Mouse (Mus musculus): Measurements from ENCODE around the gene Kcnj9. TPM values are rescaled to one million over a fixed set of nuclear protein-coding genes. Genes with fewer than 3 reads are reported as not detected.

Gene Kcnj9
- polyA plus RNA-seq, 2 experiments: 0.02 TPM; not detected in 1

DNA sequence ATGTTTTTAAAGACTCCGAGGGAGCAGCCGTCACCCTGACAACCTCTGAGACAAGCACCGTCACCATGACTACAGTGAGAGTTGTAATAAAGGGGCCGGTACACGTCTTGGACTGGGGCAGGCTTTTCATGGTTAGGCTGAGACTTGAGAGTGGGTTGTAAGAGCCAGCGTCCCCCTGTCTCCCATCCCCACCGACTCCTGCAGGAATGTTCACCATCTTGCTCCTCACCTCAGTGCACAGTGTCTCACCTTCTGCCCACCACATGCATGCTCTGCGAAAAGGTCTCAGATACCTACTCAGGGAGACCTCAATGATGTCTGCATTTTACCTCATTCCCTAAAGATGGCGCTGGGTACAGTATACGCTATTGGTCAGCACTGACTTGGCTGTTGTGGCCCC lies 57.4 kb downstream of the Kcnj9 start:
- H3K4me1 ChIP-seq (replicated peaks; ENCODE audit: control insufficient read depth in 2 of 2, insufficient read depth in 2 of 2, low read length in 1 of 2): peaks cover 0 to 1% of the 10 kb centered on the region in 2 experiments; a peak in 1 of 4 replicates
- TF ChIP-seq CTCF (IDR thresholded peaks at IDR 0.05; ENCODE audit: low read depth): no peak
- no peak for TF ChIP-seq EP300 (IDR thresholded peaks at IDR 0.05; ENCODE audit: low read depth)
- no peak for DNase-seq (ENCODE audit: low read depth in 3 of 3, low spot score in 3 of 3)
- H3K27me3 ChIP-seq (ENCODE audit: control insufficient read depth, insufficient read depth, low read length): no peaks in the 10 kb centered on the region
- no peaks in the 10 kb centered on the region for H3K9me3 ChIP-seq (ENCODE audit: control insufficient read depth, low read length)
- no peak overlapping the region for H3K27ac ChIP-seq
- H3K4me3 ChIP-seq (ENCODE audit: insufficient read depth in 1 of 2, low read depth in 2 of 2, low read length in 2 of 2): no peak overlapping the region
- WGBS (ENCODE audit: insufficient replicate concordance): 74% methylated on average over 10 of the region's 10 CpGs
- ATAC-seq (ENCODE audit: insufficient read depth): no peak
- H3K9ac ChIP-seq (replicated peaks): no peak overlapping the region
- no peak overlapping the region for H3K4me2 ChIP-seq (ENCODE audit: low read depth)
- H3K36me3 ChIP-seq (replicated peaks; ENCODE audit: control insufficient read depth, insufficient read depth, low read depth): no peaks in the 10 kb centered on the region

DNA sequence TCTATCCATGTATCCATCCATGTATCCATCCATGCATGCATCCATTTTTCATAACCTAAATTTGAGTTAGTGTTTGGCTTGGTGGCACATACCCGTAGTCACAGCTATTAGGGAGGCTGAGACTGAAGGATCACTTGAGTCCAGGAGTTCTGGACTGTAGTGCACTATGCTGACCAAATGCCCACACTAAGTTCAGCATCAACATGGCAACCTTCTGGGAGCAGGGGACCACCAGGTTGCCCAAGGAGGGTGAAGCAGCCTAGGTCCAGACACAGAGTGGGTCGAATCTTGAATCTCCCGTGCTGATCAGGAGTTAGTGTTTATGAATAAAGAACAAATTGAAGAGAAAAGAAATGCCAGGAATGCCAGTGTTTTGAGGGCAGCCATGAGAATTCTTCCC lies 57.9 kb downstream of the Kcnj9 start:
- no peak for ATAC-seq (ENCODE audit: insufficient read depth)
- H3K9ac ChIP-seq (replicated peaks): no peak overlapping the region
- H3K27me3 ChIP-seq (ENCODE audit: control insufficient read depth, insufficient read depth, low read length): no peaks in the 10 kb centered on the region
- DNase-seq (ENCODE audit: low read depth in 3 of 3, low spot score in 3 of 3): no peak
- H3K36me3 ChIP-seq (replicated peaks; ENCODE audit: control insufficient read depth, insufficient read depth, low read depth): no peaks in the 10 kb centered on the region
- TF ChIP-seq EP300 (IDR thresholded peaks at IDR 0.05; ENCODE audit: low read depth): no peak
- no peak for TF ChIP-seq CTCF (IDR thresholded peaks at IDR 0.05; ENCODE audit: low read depth)
- H3K4me1 ChIP-seq (replicated peaks; ENCODE audit: control insufficient read depth in 2 of 2, insufficient read depth in 2 of 2, low read length in 1 of 2): no peaks in the 10 kb centered on the region
- no peak overlapping the region for H3K4me3 ChIP-seq (ENCODE audit: insufficient read depth in 1 of 2, low read depth in 2 of 2, low read length in 2 of 2)
- 62% methylated on average over 3 of the region's 3 CpGs for WGBS (ENCODE audit: insufficient replicate concordance)
- H3K4me2 ChIP-seq (ENCODE audit: low read depth): no peak overlapping the region
- H3K27ac ChIP-seq: no peak overlapping the region
- no peaks in the 10 kb centered on the region for H3K9me3 ChIP-seq (ENCODE audit: control insufficient read depth, low read length)

Other genes starting within 250 kb of the Kcnj9 start
- gene Copa, start 246.8 kb downstream of the Kcnj9 start, polyA plus RNA-seq (2012; rRNA removed): 28.9 and 29.1 TPM in 2 replicates
- gene Copa, start 246.8 kb downstream of the Kcnj9 start, polyA plus RNA-seq (2014; fragmentation: Nextera tagmentation; extraction: Ambion mirVana): 49.6 and 54.6 TPM in 2 replicates
- 22.2 and 22.6 TPM in 2 replicates for gene Ncstn, start 246.5 kb downstream of the Kcnj9 start, polyA plus RNA-seq (2012; rRNA removed)
- gene Ncstn, start 246.5 kb downstream of the Kcnj9 start, polyA plus RNA-seq (2014; fragmentation: Nextera tagmentation; extraction: Ambion mirVana): 24.6 and 28.4 TPM in 2 replicates
- gene Pex19, start 202.6 kb downstream of the Kcnj9 start, polyA plus RNA-seq (2012; rRNA removed): 19.8 and 20.1 TPM in 2 replicates
- gene Pex19, start 202.6 kb downstream of the Kcnj9 start, polyA plus RNA-seq (2014; fragmentation: Nextera tagmentation; extraction: Ambion mirVana): 30.1 and 32.9 TPM in 2 replicates
- 25.4 and 34.6 TPM in 2 replicates for gene Dcaf8, start 181.2 kb downstream of the Kcnj9 start, polyA plus RNA-seq (2012; rRNA removed)
- gene Dcaf8, start 181.2 kb downstream of the Kcnj9 start, polyA plus RNA-seq (2014; fragmentation: Nextera tagmentation; extraction: Ambion mirVana): 36.2 and 40.1 TPM in 2 replicates
- 10.4 and 11.1 TPM in 2 replicates for gene Pea15a, start 122.5 kb downstream of the Kcnj9 start, polyA plus RNA-seq (2012; rRNA removed)
- gene Pea15a, start 122.5 kb downstream of the Kcnj9 start, polyA plus RNA-seq (2014; fragmentation: Nextera tagmentation; extraction: Ambion mirVana): 14.4 and 16.5 TPM in 2 replicates
- gene Casq1, start 109.5 kb downstream of the Kcnj9 start, polyA plus RNA-seq (2012; rRNA removed): 0.09 and 0.11 TPM in 2 replicates
- 0.22 TPM in 1 of 2 replicates, not detected in the other for gene Casq1, start 109.5 kb downstream of the Kcnj9 start, polyA plus RNA-seq (2014; fragmentation: Nextera tagmentation; extraction: Ambion mirVana)
- 0.01 TPM in 1 of 2 replicates, not detected in the other for gene Atp1a4, start 70.9 kb downstream of the Kcnj9 start, polyA plus RNA-seq (2012; rRNA removed)
- gene Atp1a4, start 70.9 kb downstream of the Kcnj9 start, polyA plus RNA-seq (2014; fragmentation: Nextera tagmentation; extraction: Ambion mirVana): not detected in 2 replicates
- gene Igsf8, start 67.7 kb downstream of the Kcnj9 start, polyA plus RNA-seq (2012; rRNA removed): 12.7 and 15.4 TPM in 2 replicates
- gene Igsf8, start 67.7 kb downstream of the Kcnj9 start, polyA plus RNA-seq (2014; fragmentation: Nextera tagmentation; extraction: Ambion mirVana): 11.0 and 11.6 TPM in 2 replicates
- 0.08 and 0.10 TPM in 2 replicates for gene Atp1a2, start 31.3 kb downstream of the Kcnj9 start, polyA plus RNA-seq (2012; rRNA removed)
- 0.01 and 0.08 TPM in 2 replicates for gene Atp1a2, start 31.3 kb downstream of the Kcnj9 start, polyA plus RNA-seq (2014; fragmentation: Nextera tagmentation; extraction: Ambion mirVana)
- 0.17 and 0.18 TPM in 2 replicates for gene Kcnj10, start 11.9 kb upstream of the Kcnj9 start, polyA plus RNA-seq (2012; rRNA removed)
- 0.04 and 0.08 TPM in 2 replicates for gene Kcnj10, start 11.9 kb upstream of the Kcnj9 start, polyA plus RNA-seq (2014; fragmentation: Nextera tagmentation; extraction: Ambion mirVana)
- 3.8 and 4.1 TPM in 2 replicates for gene Pigm, start 47.2 kb upstream of the Kcnj9 start, polyA plus RNA-seq (2012; rRNA removed)
- gene Pigm, start 47.2 kb upstream of the Kcnj9 start, polyA plus RNA-seq (2014; fragmentation: Nextera tagmentation; extraction: Ambion mirVana): 2.3 and 2.6 TPM in 2 replicates
- 0.92 and 1.5 TPM in 2 replicates for gene Slamf9, start 146.0 kb upstream of the Kcnj9 start, polyA plus RNA-seq (2012; rRNA removed)
- gene Slamf9, start 146.0 kb upstream of the Kcnj9 start, polyA plus RNA-seq (2014; fragmentation: Nextera tagmentation; extraction: Ambion mirVana): 1.5 and 1.9 TPM in 2 replicates
- gene Igsf9, start 152.5 kb upstream of the Kcnj9 start, polyA plus RNA-seq (2012; rRNA removed): 2.1 and 2.8 TPM in 2 replicates
- 0.60 and 1.0 TPM in 2 replicates for gene Igsf9, start 152.5 kb upstream of the Kcnj9 start, polyA plus RNA-seq (2014; fragmentation: Nextera tagmentation; extraction: Ambion mirVana)
- gene Tagln2, start 170.7 kb upstream of the Kcnj9 start, polyA plus RNA-seq (2012; rRNA removed): 75.1 and 88.2 TPM in 2 replicates
- 94.4 and 97.5 TPM in 2 replicates for gene Tagln2, start 170.7 kb upstream of the Kcnj9 start, polyA plus RNA-seq (2014; fragmentation: Nextera tagmentation; extraction: Ambion mirVana)
- gene Cfap45, start 191.5 kb upstream of the Kcnj9 start, polyA plus RNA-seq (2012; rRNA removed): 0.15 and 0.28 TPM in 2 replicates
- 0.22 and 0.29 TPM in 2 replicates for gene Cfap45, start 191.5 kb upstream of the Kcnj9 start, polyA plus RNA-seq (2014; fragmentation: Nextera tagmentation; extraction: Ambion mirVana)
- not detected in 2 replicates for gene Vsig8, start 226.6 kb upstream of the Kcnj9 start, polyA plus RNA-seq (2012; rRNA removed)
- gene Vsig8, start 226.6 kb upstream of the Kcnj9 start, polyA plus RNA-seq (2014; fragmentation: Nextera tagmentation; extraction: Ambion mirVana): not detected in 2 replicates

Data from liver, embryonic 14.5 days (tissue).